Mouse (Mus musculus): ENCODE results near the gene Metrnl.

GRCm38 (mm10) chr11:121658151-121658550, 43.2 kb upstream of the Metrnl start:
- no peak for TF ChIP-seq CTCF (IDR thresholded peaks at IDR 0.05; ENCODE audit: control insufficient read depth, insufficient read depth, insufficient read length)
- no peak for TF ChIP-seq MAX (IDR thresholded peaks at IDR 0.05)

Measured in C2C12 (cell line).